Mouse (Mus musculus) forebrain, embryonic 13.5 days (tissue): Measurements from ENCODE around the gene Slc30a2. TPM values are rescaled to one million over a fixed set of nuclear protein-coding genes. Genes with fewer than 3 reads are reported as not detected.

Experiments used
- ATAC-seq: fragments of 200-750 bp; cut with Nextera tagmentation; 2 replicates; pipeline ENCODE4 v1.8.0; 2017
- H3K27ac ChIP-seq: fragments of 300-500 bp; sonication (generic); 2 replicates; pipeline ENCODE4 v1.5.1; 2015; ENCODE audit warnings: inconsistent platforms, mild to moderate bottlenecking, moderate library complexity
- H3K27me3 ChIP-seq: fragments of 300-500 bp; sonication (generic); 2 replicates; pipeline ENCODE4 v1.6.1; 2015; ENCODE audit warnings: mild to moderate bottlenecking, inconsistent platforms
- H3K36me3 ChIP-seq: fragments of 300-500 bp; sonication (generic); 2 replicates; pipeline ENCODE4 v1.6.1; 2015; ENCODE audit warnings: mild to moderate bottlenecking, inconsistent platforms; ENCODE audit not compliant: poor library complexity, severe bottlenecking
- H3K4me1 ChIP-seq: fragments of 300-500 bp; sonication (generic); 2 replicates; pipeline ENCODE4 v1.6.1; 2015; ENCODE audit warnings: inconsistent platforms
- H3K4me2 ChIP-seq: fragments of 300-500 bp; sonication (generic); 2 replicates; pipeline ENCODE4 v1.6.1; 2015; ENCODE audit warnings: inconsistent platforms, mild to moderate bottlenecking, moderate library complexity
- H3K4me3 ChIP-seq: fragments of 300-500 bp; sonication (generic); 2 replicates; pipeline ENCODE4 v1.5.1; 2015; ENCODE audit warnings: mild to moderate bottlenecking, inconsistent platforms
- H3K9ac ChIP-seq: fragments of 300-500 bp; sonication (generic); 2 replicates; pipeline ENCODE4 v1.6.1; 2015; ENCODE audit warnings: mild to moderate bottlenecking, inconsistent platforms
- H3K9me3 ChIP-seq: fragments of 300-500 bp; sonication (generic); replicated peaks from 2 replicates; pipeline ENCODE4 v1.6.1; 2016; ENCODE audit warnings: inconsistent platforms
- WGBS: fragments of 180-500 bp; shearing (Covaris S2); methylation state at CpG from one replicate; pipeline ENCODE4 v1.1.7; 2015; 5-methylcytosine and 5-hydroxymethylcytosine counted together
- polyA plus RNA-seq: library from polyadenylated mRNA; unstranded; fragments of >200 nt; fragmentation: Nextera tagmentation; extraction: Ambion mirVana; gene quantifications from 2 replicates; pipeline ENCODE4 v1.2.1, GENCODE M21; 2015

The Slc30a2 gene
- polyA plus RNA-seq, 1 experiment from 2014 or later: not detected

DNA sequence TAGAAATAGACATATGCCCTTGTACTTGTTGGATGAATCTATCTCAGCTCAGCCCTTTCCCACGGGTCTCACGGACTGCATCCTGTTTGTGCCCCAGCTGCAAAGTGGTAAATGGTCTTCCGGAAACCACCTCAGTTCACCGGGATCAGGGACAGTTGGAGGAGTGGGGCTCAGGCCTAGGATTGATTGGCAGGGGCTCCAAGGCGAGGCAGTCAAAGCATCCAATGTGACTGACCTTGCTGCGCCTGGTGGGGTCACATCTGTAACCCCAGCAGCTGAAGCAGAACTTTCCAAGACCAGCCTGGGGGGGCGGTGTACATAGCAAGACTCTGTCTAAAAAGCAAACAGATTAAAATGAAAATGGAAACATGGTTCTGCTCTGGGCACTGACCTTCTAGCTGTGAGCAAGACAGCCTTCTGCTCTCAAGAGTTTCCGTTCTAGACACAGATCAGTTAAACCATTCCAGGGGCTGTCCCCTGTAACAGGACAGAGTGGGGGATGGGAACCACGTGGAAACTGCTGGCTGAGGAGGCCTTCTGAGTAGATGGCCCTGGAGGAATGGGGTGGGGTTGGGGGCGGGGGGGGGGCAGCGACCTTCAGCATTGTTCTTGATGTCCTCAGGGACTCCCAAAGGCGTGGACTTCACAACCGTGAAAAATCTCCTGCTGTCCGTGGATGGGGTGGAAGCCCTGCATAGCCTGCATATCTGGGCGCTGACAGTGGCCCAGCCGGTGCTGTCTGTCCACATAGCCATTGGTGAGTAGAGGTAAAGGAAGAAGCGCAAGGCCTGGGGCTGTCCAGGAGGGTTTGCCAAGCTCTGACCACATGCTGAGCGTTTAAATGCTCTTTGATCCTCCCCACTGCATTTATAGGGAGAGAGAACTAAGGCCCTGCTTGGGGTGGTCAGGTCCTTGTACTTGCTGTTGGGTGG is 8.6 kb downstream of the Slc30a2 start:
- H3K4me1 ChIP-seq: no peaks in the 10 kb centered on the region
- ATAC-seq: no peak
- WGBS: 64% methylated on average over 18 of the region's 18 CpGs
- H3K27ac ChIP-seq: no peak overlapping the region
- no peak overlapping the region for H3K9ac ChIP-seq
- no peaks in the 10 kb centered on the region for H3K9me3 ChIP-seq
- H3K4me2 ChIP-seq: no peak overlapping the region
- no peaks in the 10 kb centered on the region for H3K27me3 ChIP-seq
- H3K4me3 ChIP-seq: no peak overlapping the region
- no peaks in the 10 kb centered on the region for H3K36me3 ChIP-seq

DNA sequence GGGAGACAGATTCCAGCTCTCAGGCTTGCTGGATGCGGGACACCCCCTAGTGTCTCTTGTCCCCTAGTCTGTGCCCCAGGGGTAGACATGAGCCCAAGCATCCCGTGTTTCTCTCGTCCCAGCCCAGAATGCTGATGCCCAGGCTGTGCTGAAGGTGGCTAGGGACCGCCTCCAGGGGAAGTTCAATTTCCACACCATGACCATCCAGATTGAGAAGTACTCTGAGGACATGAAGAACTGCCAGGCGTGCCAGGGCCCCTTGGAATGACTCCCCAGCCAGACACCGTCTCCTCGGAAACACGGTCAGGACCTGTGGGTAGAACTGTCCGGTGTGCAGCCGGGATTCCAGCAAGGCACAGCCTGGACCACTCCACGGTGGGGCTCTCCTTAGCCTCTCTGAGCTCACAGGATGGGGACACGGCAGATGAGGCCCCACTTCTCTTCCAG is 9.3 kb downstream of the Slc30a2 start:
- H3K4me1 ChIP-seq: peaks cover 4% of the 10 kb centered on the region
- H3K27ac ChIP-seq: no peak overlapping the region
- no peaks in the 10 kb centered on the region for H3K36me3 ChIP-seq
- no peak overlapping the region for H3K9ac ChIP-seq
- 75% methylated on average over 12 of the region's 12 CpGs for WGBS
- ATAC-seq: no peak
- H3K9me3 ChIP-seq: no peaks in the 10 kb centered on the region
- H3K4me2 ChIP-seq: no peak overlapping the region
- H3K27me3 ChIP-seq: no peaks in the 10 kb centered on the region
- no peak overlapping the region for H3K4me3 ChIP-seq

DNA sequence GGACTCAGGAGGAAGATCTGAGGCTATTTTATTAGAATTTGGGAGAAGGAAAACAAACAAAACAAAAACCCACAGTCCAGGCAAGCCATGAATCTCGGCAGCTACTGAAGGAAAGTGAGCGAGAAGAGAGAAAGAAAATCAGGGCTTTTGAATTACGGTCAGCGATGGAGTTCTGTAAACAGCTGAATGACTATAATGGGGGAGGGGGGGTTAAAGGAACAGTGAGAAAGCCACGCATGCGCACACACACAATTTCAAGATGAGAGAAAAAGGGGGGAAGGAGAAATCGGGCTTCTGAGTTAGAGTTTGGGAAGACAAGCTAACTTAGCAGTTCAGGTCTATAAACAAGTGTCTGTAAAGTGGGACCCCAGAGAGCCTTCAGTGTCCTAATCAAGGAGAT is 9.9 kb downstream of the Slc30a2 start:
- no peak overlapping the region for H3K9ac ChIP-seq
- H3K27me3 ChIP-seq: peaks cover 6% of the 10 kb centered on the region; the same call in 1 of the 2 replicates
- H3K36me3 ChIP-seq: no peaks in the 10 kb centered on the region
- ATAC-seq: no peak
- H3K4me3 ChIP-seq: no peak overlapping the region
- H3K4me1 ChIP-seq: peaks cover 6% of the 10 kb centered on the region
- no peak overlapping the region for H3K4me2 ChIP-seq
- 67% methylated on average over 7 of the region's 7 CpGs for WGBS
- H3K27ac ChIP-seq: no peak overlapping the region
- H3K9me3 ChIP-seq: no peaks in the 10 kb centered on the region

DNA sequence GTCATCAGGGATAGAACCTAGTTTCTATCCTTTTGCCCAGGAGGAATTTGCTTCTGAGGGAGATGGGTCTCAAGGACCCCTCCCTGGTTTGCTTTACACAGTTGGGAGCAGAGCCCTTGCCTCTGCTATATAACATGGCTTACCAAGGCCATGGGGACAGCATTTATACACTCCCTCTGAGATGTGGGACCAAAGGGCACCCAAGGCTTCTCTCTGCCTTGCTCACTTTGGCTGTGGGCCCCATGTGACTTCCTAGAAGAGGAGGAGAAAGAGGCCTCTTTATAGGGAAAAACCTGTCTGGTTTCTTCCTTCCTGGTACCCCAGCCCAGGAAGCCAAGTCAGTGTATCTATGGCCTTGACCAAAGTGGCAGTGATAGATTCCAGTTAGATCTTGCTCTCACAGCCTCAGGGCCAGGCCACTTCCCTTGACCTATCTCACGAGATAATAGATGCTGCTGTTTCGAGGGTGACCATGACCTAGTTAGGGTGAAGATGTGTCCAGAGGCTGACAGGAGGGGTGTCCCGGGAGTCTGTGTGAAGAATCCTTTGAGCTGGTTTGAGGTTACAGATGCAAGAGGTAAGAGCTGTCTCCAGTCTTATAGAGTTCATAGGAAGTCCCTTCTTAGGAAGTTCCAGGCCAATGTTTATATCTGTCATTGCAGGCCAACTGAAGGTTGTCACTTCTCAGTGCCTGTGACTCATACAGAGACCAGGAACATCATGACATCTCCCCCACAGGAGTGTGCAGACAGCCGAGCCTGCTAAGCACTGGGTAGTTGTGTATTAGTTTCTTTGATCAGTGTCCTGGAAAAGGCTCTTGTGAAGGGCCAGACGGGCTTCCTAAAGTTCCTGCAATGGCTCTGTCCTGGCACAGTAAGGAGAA is 10.8 kb downstream of the Slc30a2 start:
- no peak overlapping the region for H3K4me2 ChIP-seq
- WGBS: 70% methylated on average over 5 of the region's 5 CpGs
- peaks cover 9% of the 10 kb centered on the region; the same call in 1 of the 2 replicates for H3K27me3 ChIP-seq
- peaks cover 6% of the 10 kb centered on the region for H3K4me1 ChIP-seq
- no peak overlapping the region for H3K9ac ChIP-seq
- no peaks in the 10 kb centered on the region for H3K36me3 ChIP-seq
- H3K4me3 ChIP-seq: no peak overlapping the region
- no peak overlapping the region for H3K27ac ChIP-seq
- H3K9me3 ChIP-seq: no peaks in the 10 kb centered on the region
- no peak for ATAC-seq

DNA sequence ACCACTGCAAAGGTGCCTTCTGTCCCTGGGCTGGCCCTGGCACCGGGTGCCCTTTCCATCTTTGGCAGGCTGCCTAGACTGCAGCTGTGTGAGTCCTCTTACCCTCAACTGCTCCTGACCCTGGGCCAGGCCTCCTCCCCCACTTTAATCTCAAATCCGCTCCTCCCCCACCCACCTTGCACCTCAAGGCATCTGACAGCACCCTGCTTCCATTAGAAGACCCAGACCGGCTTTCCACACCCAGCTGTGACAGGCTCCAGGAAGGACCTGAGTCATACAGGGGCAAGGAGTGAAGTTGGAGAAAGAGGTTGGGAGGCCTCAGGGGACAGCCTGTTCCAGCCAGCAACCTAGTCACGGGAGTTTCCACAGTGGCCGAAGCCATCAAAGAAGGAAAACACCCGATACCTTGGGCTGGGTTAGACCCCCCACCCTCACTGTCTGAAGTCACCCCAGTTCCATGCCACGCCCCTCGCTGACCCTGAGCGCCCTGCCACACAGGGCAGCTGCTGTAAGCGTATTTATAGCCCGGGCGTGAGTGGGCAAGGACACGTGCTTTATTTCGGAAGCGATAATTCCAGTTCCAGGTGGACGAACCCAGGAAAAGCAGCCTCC is 13.0 kb downstream of the Slc30a2 start:
- no peak overlapping the region for H3K4me2 ChIP-seq

DNA sequence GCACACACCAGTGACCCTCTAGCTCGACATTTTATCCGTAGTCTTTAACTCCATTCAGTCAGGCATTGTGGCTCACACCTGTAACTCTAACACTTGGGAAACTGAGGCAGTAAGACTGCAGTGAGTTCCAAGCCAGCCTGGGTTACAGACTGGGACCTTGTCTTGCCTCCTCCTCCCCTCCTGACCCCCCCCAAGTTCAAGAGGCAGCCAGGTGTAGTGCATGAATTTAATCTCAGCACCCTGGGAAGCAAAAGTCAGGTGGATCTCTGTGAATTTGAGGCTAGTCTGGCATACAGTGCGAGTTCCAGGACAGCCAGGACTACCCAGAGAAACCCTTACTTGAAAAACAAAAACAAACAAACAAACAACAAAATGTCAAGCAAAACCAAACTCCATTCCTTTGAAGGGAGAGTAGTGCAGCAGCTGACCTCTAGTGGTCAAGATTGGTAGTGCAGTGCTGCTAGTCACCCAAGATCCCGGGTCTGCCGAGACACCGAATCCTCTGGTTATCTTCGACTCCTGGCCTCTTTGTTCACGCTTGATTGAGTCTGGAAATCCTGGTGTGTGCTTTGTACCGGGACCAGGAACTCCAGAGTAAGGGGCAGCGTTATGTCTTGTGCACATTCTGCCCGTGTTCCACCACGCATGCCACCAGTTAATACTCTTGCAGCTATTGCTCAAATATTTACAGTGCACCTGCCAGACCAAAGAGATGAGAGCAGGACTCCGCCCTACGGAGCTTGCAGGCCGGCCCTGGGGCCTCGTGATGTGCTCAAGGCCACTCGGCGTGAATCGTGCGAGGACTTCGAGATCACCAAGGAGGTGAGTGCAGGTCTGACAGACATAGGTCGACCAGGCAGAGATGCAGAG is 13.8 kb downstream of the Slc30a2 start:
- H3K9me3 ChIP-seq: no peaks in the 10 kb centered on the region
- H3K27ac ChIP-seq: no peak overlapping the region
- WGBS: 20% methylated on average over 22 of the region's 22 CpGs
- ATAC-seq: no peak
- peak overlapping the region; percentile 17 for H3K4me3 ChIP-seq
- H3K36me3 ChIP-seq: no peaks in the 10 kb centered on the region
- H3K27me3 ChIP-seq: peaks cover 13% of the 10 kb centered on the region; the same call in 1 of the 2 replicates
- H3K4me2 ChIP-seq: peak overlapping the region; percentile 55
- H3K4me1 ChIP-seq: peaks cover 6% of the 10 kb centered on the region
- H3K9ac ChIP-seq: peak overlapping the region; percentile 51

More for the DNA sequence above, 13.0 kb downstream of the Slc30a2 start:
- ATAC-seq: no peak
- Histone ChIP-seq H3K27me3 (peaks cover 13% of the 10 kb centered on the region; the same call in 1 of the 2 replicates), H3K4me1 (peaks cover 6% of the 10 kb centered on the region), H3K27ac (no peak overlapping the region), H3K4me3 (no peak overlapping the region), H3K36me3 (no peaks in the 10 kb centered on the region), H3K9me3 (no peaks in the 10 kb centered on the region), H3K9ac (no peak overlapping the region)
- WGBS: 57% methylated on average over 16 of the region's 16 CpGs

DNA sequence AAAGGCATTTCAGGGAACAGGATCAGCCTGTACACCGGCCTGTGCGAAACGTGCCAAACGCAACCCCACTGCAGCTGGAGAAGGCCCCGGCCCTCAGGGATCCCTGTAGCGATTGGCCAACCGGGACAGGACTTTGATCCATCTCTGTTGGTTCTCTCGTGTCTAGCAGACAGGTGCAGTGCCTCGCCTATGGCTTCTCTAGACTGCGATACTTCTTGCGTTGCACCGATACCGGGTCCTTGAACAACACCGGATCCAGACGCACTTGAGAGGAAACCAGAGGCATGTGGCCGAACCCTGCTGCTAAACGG is 14.4 kb downstream of the Slc30a2 start:
- Histone ChIP-seq H3K27me3 (peaks cover 13% of the 10 kb centered on the region; the same call in 1 of the 2 replicates), H3K27ac (no peak overlapping the region), H3K4me3 (peak overlapping the region; percentile 17; the same call in 1 of the 2 replicates), H3K9me3 (no peaks in the 10 kb centered on the region), H3K4me1 (peaks cover 6% of the 10 kb centered on the region), H3K4me2 (peak overlapping the region; percentile 55), H3K36me3 (no peaks in the 10 kb centered on the region), H3K9ac (peak overlapping the region; percentile 51)
- ATAC-seq: no peak
- 36% methylated on average over 17 of the region's 17 CpGs for WGBS

DNA sequence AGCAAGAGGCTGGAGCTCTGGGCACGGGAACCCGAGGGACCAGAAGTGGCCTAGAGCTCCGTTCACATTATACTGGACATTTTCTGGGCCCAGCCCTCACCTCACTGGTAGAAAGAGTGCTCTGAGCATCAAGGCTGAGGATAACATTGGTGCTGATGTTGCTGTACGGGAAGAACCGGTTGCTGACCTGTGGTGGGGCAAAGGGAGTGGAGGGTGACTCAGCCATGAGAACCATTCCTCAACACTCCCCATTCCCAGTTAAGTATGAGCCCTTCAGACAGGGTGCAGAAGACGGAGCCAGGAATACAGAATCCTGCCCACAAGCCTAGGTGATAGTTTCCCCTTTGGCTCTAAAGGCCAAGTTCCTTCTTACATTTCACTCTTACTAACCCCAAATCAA is 16.7 kb downstream of the Slc30a2 start:
- peaks cover 21% of the 10 kb centered on the region for H3K27me3 ChIP-seq
- H3K4me2 ChIP-seq: no peak overlapping the region
- WGBS: 85% methylated on average over 6 of the region's 6 CpGs
- no peak for ATAC-seq
- peaks cover 6% of the 10 kb centered on the region for H3K4me1 ChIP-seq
- H3K9me3 ChIP-seq: no peaks in the 10 kb centered on the region
- no peak overlapping the region for H3K9ac ChIP-seq
- H3K36me3 ChIP-seq: no peaks in the 10 kb centered on the region
- no peak overlapping the region for H3K4me3 ChIP-seq
- no peak overlapping the region for H3K27ac ChIP-seq

DNA sequence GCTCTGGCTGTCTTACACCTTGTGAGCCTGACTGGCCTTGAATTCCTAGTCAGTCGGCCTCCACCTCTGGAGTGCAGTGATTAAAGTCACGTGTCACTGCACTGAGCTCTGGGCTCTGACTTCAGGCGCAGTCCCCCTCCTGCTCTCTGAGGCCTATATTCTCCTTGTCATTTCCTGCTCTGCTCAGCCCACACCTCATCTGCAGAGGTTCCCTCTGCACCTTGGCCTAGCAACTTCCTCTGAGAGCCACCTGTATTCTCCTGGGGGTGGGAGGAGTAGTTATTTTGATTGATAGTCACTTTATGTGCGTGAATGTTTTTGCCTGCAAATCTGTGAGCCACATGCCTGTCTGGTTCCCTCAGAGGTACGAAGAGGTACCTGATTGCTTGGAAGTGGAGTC is 18.2 kb downstream of the Slc30a2 start:
- Histone ChIP-seq H3K9ac (no peak overlapping the region), H3K9me3 (no peaks in the 10 kb centered on the region), H3K4me3 (no peak overlapping the region), H3K36me3 (no peaks in the 10 kb centered on the region), H3K4me2 (no peak overlapping the region), H3K27ac (no peak overlapping the region), H3K27me3 (peaks cover 34% of the 10 kb centered on the region), H3K4me1 (peaks cover 6% of the 10 kb centered on the region)
- WGBS: 46% methylated on average over 5 of the region's 5 CpGs
- ATAC-seq: no peak

DNA sequence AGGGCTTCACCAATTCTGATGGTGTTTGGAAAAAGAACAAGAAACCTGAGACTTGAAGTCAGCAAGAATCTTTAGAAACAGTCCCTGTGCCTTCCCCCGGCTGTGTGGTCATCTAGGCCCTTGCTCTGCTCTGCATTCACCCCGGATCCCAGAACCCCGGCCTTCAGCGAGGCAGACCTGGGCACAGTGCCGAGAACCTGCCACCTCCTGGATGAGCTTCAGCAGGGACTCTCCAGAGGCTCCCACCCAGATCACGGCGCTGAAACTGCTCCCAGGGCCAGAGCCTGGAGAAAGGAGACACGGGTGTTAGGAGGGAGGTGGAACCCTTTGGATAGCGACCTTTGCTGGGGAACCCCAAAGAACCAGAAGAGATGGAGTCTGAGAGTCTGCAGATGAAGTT is 19.1 kb downstream of the Slc30a2 start:
- no peak overlapping the region for H3K4me2 ChIP-seq
- H3K9me3 ChIP-seq: no peaks in the 10 kb centered on the region
- no peak for ATAC-seq
- H3K4me1 ChIP-seq: peaks cover 3% of the 10 kb centered on the region
- H3K27ac ChIP-seq: no peak overlapping the region
- H3K27me3 ChIP-seq: peaks cover 36% of the 10 kb centered on the region
- 72% methylated on average over 9 of the region's 9 CpGs for WGBS
- H3K36me3 ChIP-seq: no peaks in the 10 kb centered on the region
- no peak overlapping the region for H3K9ac ChIP-seq
- no peak overlapping the region for H3K4me3 ChIP-seq

DNA sequence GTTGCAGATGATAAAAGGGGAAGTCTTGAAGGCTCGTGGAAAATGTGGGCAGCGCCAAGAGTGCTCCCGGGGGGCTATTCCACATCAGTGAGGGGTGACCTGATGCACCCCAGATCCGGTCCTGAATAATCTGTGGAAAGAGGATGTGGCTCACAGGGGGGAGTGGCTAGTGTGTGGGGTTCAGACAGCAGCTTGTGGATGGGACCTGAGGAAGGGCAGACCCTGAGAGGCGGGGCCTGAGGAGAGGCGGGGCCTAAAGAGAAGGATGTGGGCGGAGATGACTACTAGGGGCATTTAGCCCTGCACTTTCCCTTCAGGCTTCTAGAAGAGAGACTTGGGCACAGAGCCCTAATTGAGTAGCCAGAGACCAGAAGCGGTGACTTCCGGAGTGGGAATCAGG is 19.6 kb downstream of the Slc30a2 start:
- H3K27ac ChIP-seq: no peak overlapping the region
- no peak overlapping the region for H3K4me3 ChIP-seq
- 22% methylated on average over 9 of the region's 9 CpGs for WGBS
- H3K4me2 ChIP-seq: 0 out of 2 replicates have a peak overlapping the region, but pooled peaks have one; percentile 10
- H3K9ac ChIP-seq: no peak overlapping the region
- H3K36me3 ChIP-seq: no peaks in the 10 kb centered on the region
- no peaks in the 10 kb centered on the region for H3K9me3 ChIP-seq
- H3K4me1 ChIP-seq: no peaks in the 10 kb centered on the region
- ATAC-seq: no peak
- peaks cover 36% of the 10 kb centered on the region for H3K27me3 ChIP-seq
